9 mouse cellular contexts compared by ENCODE assay signal in genomic region chr2:52319020-52319567, GRCm38 (mm10). TPM values are rescaled to one million over a fixed set of nuclear protein-coding genes. Genes with fewer than 3 reads are reported as not detected.
DNase-seq lines count a peak whose midpoint lies in the region; ATAC-seq and TF ChIP-seq lines count a peak whose summit lies in the region.
"Had no signal": no experiment of that assay in that cellular context is flagged by ENCODE, and none has a peak within 500 bp of the region (broad histone marks: within the 10 kb centered on the region; RNA-seq: fewer than 3 reads in every experiment).

No protein-coding gene starts in this region.

- no peaks in the 10 kb centered on the region for H3K9me3 ChIP-seq in kidney, postnatal 0 days (replicated peaks; ENCODE audit: low read length)
- H3K9me3 ChIP-seq in heart, embryonic 15.5 days (replicated peaks) = no peaks in the 10 kb centered on the region
- H3K9me3 ChIP-seq in midbrain, embryonic 14.5 days (ENCODE audit: control insufficient read depth, low read length) = no peaks in the 10 kb centered on the region; the same call in 1 of the 2 replicates
- H3K9me3 ChIP-seq: midbrain, embryonic 12.5 days had no signal

- WGBS in kidney, postnatal 0 days = 41% methylated on average over 5 of the region's 5 CpGs
- 24% methylated on average over 5 of the region's 5 CpGs for WGBS in heart, embryonic 15.5 days
- WGBS in midbrain, embryonic 14.5 days = 76% methylated on average over 5 of the region's 5 CpGs

- no peak overlapping the region for H3K27ac ChIP-seq in kidney, postnatal 0 days
- peak overlapping the region; percentile 71 for H3K27ac ChIP-seq in heart, embryonic 15.5 days
- no peak overlapping the region for H3K27ac ChIP-seq in midbrain, embryonic 14.5 days (replicated peaks; ENCODE audit: low read depth, low read length)
- H3K27ac ChIP-seq: midbrain, embryonic 12.5 days had no signal

- no peaks in the 10 kb centered on the region for H3K36me3 ChIP-seq in kidney, postnatal 0 days (ENCODE audit: insufficient read depth, low read length)
- H3K36me3 ChIP-seq in heart, embryonic 15.5 days = no peaks in the 10 kb centered on the region
- H3K36me3 ChIP-seq in midbrain, embryonic 14.5 days (ENCODE audit: control insufficient read depth, insufficient read depth, low read length) = no peaks in the 10 kb centered on the region
- H3K36me3 ChIP-seq: midbrain, embryonic 12.5 days had no signal

- H3K9ac ChIP-seq in kidney, postnatal 0 days (ENCODE audit: low read depth, low read length) = no peak overlapping the region
- H3K9ac ChIP-seq in heart, embryonic 15.5 days = no peak overlapping the region
- H3K9ac ChIP-seq in midbrain, embryonic 14.5 days (replicated peaks; ENCODE audit: low read length) = no peak overlapping the region
- H3K9ac ChIP-seq: midbrain, embryonic 12.5 days had no signal

- no peak overlapping the region for H3K4me2 ChIP-seq in kidney, postnatal 0 days (ENCODE audit: low read length)
- H3K4me2 ChIP-seq in heart, embryonic 15.5 days = peak overlapping the region; percentile 25; the same call in 1 of the 2 replicates
- no peak overlapping the region for H3K4me2 ChIP-seq in midbrain, embryonic 14.5 days (ENCODE audit: low read length)
- H3K4me2 ChIP-seq: midbrain, embryonic 12.5 days had no signal

- ATAC-seq in kidney, postnatal 0 days (replicated peaks; ENCODE audit: low FRiP score, low read depth) = no peak
- ATAC-seq in heart, embryonic 15.5 days (replicated peaks; ENCODE audit: insufficient number of reproducible peaks, insufficient read depth, low FRiP score, low read depth) = no peak; the same call in 1 of the 2 replicates
- ATAC-seq in megakaryocyte-erythroid progenitor cell, adult 5-6 weeks (replicated peaks; ENCODE audit: low FRiP score, low TSS enrichment, poor library complexity, severe bottlenecking) = peak; percentile 82
- no peak for ATAC-seq in midbrain, embryonic 14.5 days (ENCODE audit: low FRiP score, low TSS enrichment)

- H3K4me3 ChIP-seq in kidney, postnatal 0 days (replicated peaks; ENCODE audit: low read depth, low read length) = no peak overlapping the region
- H3K4me3 ChIP-seq in heart, embryonic 15.5 days = no peak overlapping the region
- no peak overlapping the region for H3K4me3 ChIP-seq in midbrain, embryonic 14.5 days (replicated peaks; ENCODE audit: low read depth, low read length)
- H3K4me3 ChIP-seq: midbrain, embryonic 12.5 days had no signal

- DNase-seq in kidney, postnatal 0 days (ENCODE audit: low spot score) = peak; percentile 52
- no peak for DNase-seq in kidney, adult 8-10 months
- peak; percentile 33 for DNase-seq in Muller cell, postnatal 12 days (ENCODE audit: inconsistent ontology term)
- no peak for DNase-seq in midbrain, embryonic 14.5 days
- DNase-seq in adipocyte (ENCODE audit: low spot score) = no peak
- no peak for DNase-seq in retina, postnatal 1 day

- no peaks in the 10 kb centered on the region for H3K27me3 ChIP-seq in kidney, postnatal 0 days (ENCODE audit: insufficient read depth, low read length)
- H3K27me3 ChIP-seq in heart, embryonic 15.5 days = no peaks in the 10 kb centered on the region
- H3K27me3 ChIP-seq in midbrain, embryonic 14.5 days (ENCODE audit: control insufficient read depth, insufficient read depth, low read length) = no peaks in the 10 kb centered on the region
- H3K27me3 ChIP-seq: midbrain, embryonic 12.5 days had no signal

- TF ChIP-seq CTCF in kidney, postnatal 0 days (IDR thresholded peaks at IDR 0.05; ENCODE audit: low read depth) = no peak

- no peaks in the 10 kb centered on the region for H3K4me1 ChIP-seq in kidney, postnatal 0 days (replicated peaks; ENCODE audit: insufficient read depth, low read length)
- peaks cover 11% of the 10 kb centered on the region for H3K4me1 ChIP-seq in heart, embryonic 15.5 days (replicated peaks)
- H3K4me1 ChIP-seq in midbrain, embryonic 14.5 days (ENCODE audit: control insufficient read depth, insufficient read depth, low read length) = no peaks in the 10 kb centered on the region
- H3K4me1 ChIP-seq: midbrain, embryonic 12.5 days had no signal

RNA-seq across cellular contexts. Expression of gene Neb, which starts 59.2 kb away (rescaled TPM):
- 0.74 and 0.75 TPM in 2 replicates for polyA plus RNA-seq in kidney, postnatal 0 days (2015; fragmentation: Nextera tagmentation; extraction: Ambion mirVana)
- polyA plus RNA-seq in heart, embryonic 15.5 days (2015; fragmentation: Nextera tagmentation; extraction: Ambion mirVana) = 2.5 and 3.9 TPM in 2 replicates
- 1.2 TPM in 1 of 2 replicates, not detected in the other for total RNA-seq in megakaryocyte-erythroid progenitor cell, adult 5-6 weeks (2014; fragmentation: Nextera tagmentation)
- total RNA-seq in megakaryocyte-erythroid progenitor cell, adult 5-6 weeks (2017) = 0.05 and 0.19 TPM in 2 replicates
- polyA plus RNA-seq in midbrain, embryonic 14.5 days (2014; fragmentation: Nextera tagmentation; extraction: Ambion mirVana) = 0.18 and 0.45 TPM in 2 replicates

Comparison
In these comparisons a context has a peak if more than half of its experiments do, and no peak if none do; other contexts are left out.
1. DNase-seq: peak in kidney, postnatal 0 days (single experiment) and Muller cell, postnatal 12 days (single experiment); none in kidney, adult 8-10 months (0 of 2), midbrain, embryonic 14.5 days (single experiment), adipocyte (single experiment) and retina, postnatal 1 day (single experiment).